Mouse (Mus musculus): Measurements from ENCODE around the gene Gdf1.

- TF ChIP-seq CTCF (IDR thresholded peaks at IDR 0.05; ENCODE audit: borderline replicate concordance, insufficient read depth, low read length) = no peak
- TF ChIP-seq POLR2A (IDR thresholded peaks at IDR 0.05; ENCODE audit: low read depth, low read length) = no peak
These were observed 28.7 kb upstream of the Gdf1 start for GRCm38 (mm10) chr8:70300881-70301280.
